Mouse (Mus musculus): ENCODE measurements around the gene Zbtb25. TPM values are rescaled to one million over a fixed set of nuclear protein-coding genes. Genes with fewer than 3 reads are reported as not detected.

Zbtb25 gene
- polyA plus RNA-seq (2012; rRNA removed) = 14.5 and 19.7 TPM in 2 replicates

GRCm38 (mm10) chr12:76369206-76369977, at the start of gene Zbtb25:
Zbtb25 (minus strand) TSS chr12:76369602.

GRCm38 (mm10) chr12:76417433-76417854, 48.0 kb upstream of the Zbtb25 start, which contains the start of gene Ppp1r36:
Ppp1r36 (plus strand) TSS chr12:76417538.

GRCm38 (mm10) chr12:76403886-76404537, 34.6 kb upstream of the Zbtb25 start, which contains the start of gene Hspa2:
Hspa2 (plus strand) TSS chr12:76404176.

GRCm38 (mm10) chr12:76369978-76370830, 802 bp upstream of the Zbtb25 start, which contains the start of gene Zbtb1:
Zbtb1 (plus strand) TSS chr12:76370266.

GRCm38 (mm10) chr12:76324679-76325431, 44.5 kb downstream of the Zbtb25 start, which contains the start of gene Akap5:
Akap5 (plus strand) TSS chr12:76324891.

Other genes starting within 250 kb of the Zbtb25 start
- 0.26 and 0.47 TPM in 2 replicates for gene Esr2, start 192.3 kb downstream of the Zbtb25 start, polyA plus RNA-seq (2012; rRNA removed)
- 0.05 TPM in 1 of 2 replicates, not detected in the other for gene Tex21, start 122.9 kb downstream of the Zbtb25 start, polyA plus RNA-seq (2012; rRNA removed)
- gene Mthfd1, start 114.3 kb downstream of the Zbtb25 start, polyA plus RNA-seq (2012; rRNA removed) = 44.7 and 52.2 TPM in 2 replicates
- gene Akap5, start 44.7 kb downstream of the Zbtb25 start, polyA plus RNA-seq (2012; rRNA removed) = 4.9 and 6.8 TPM in 2 replicates
- gene Zbtb1, start 664 bp upstream of the Zbtb25 start, polyA plus RNA-seq (2012; rRNA removed) = 5.1 and 6.7 TPM in 2 replicates
- gene Hspa2, start 34.6 kb upstream of the Zbtb25 start, polyA plus RNA-seq (2012; rRNA removed) = 4.7 and 5.1 TPM in 2 replicates
- 0.62 and 1.5 TPM in 2 replicates for gene Ppp1r36, start 47.9 kb upstream of the Zbtb25 start, polyA plus RNA-seq (2012; rRNA removed)
- 4.2 and 7.9 TPM in 2 replicates for gene Plekhg3, start 161.3 kb upstream of the Zbtb25 start, polyA plus RNA-seq (2012; rRNA removed)